Mouse (Mus musculus): ENCODE results near the gene Lemd2.

- TF ChIP-seq CTCF (IDR thresholded peaks at IDR 0.05; ENCODE audit: low read depth) (no peak), EP300 (IDR thresholded peaks at IDR 0.05; ENCODE audit: low read depth) (no peak)
Observed at GRCm38 (mm10) chr17:27173715-27174114, 30.6 kb downstream of the Lemd2 start.
